Mouse (Mus musculus): ENCODE data around the gene Arl8b.

- no peak for TF ChIP-seq POLR2A (IDR thresholded peaks at IDR 0.05; ENCODE audit: insufficient read length, low read depth)
- TF ChIP-seq E2F4 (IDR thresholded peaks at IDR 0.05; ENCODE audit: insufficient read depth), result no peak
- TF ChIP-seq MAX (IDR thresholded peaks at IDR 0.05; ENCODE audit: low read depth), result no peak
- TF ChIP-seq USF1 (IDR thresholded peaks at IDR 0.05; ENCODE audit: low read depth), result no peak
- TF ChIP-seq CEBPB (IDR thresholded peaks at IDR 0.05; ENCODE audit: insufficient read depth, poor library complexity, severe bottlenecking), result no peak
- no peak for TF ChIP-seq MYOD1 (IDR thresholded peaks at IDR 0.05; ENCODE audit: control insufficient read depth in 1 of 3, insufficient read length in 2 of 3, low read depth in 2 of 3)
- TF ChIP-seq SRF (IDR thresholded peaks at IDR 0.05; ENCODE audit: control insufficient read depth, insufficient read length, low read depth), result no peak
- TF ChIP-seq TCF12 (IDR thresholded peaks at IDR 0.05; ENCODE audit: insufficient read depth, poor library complexity, severe bottlenecking), result no peak
- TF ChIP-seq REST (IDR thresholded peaks at IDR 0.05; ENCODE audit: insufficient read depth, insufficient read length), result no peak
Observed at GRCm38 (mm10) chr6:108752395-108752794, 30.5 kb upstream of the Arl8b start.

Data from myocyte (in vitro differentiated cells).